Mouse (Mus musculus) heart, embryonic 12.5 days (tissue): ENCODE data around the gene Mrpl32. TPM values are rescaled to one million over a fixed set of nuclear protein-coding genes. Genes with fewer than 3 reads are reported as not detected.

Source experiments
- ATAC-seq: fragments of 200-750 bp; cut with Nextera tagmentation; 2 replicates; pipeline ENCODE4 v1.8.0; 2017; ENCODE audit warnings: moderate TSS enrichment, moderate library complexity; ENCODE audit not compliant: insufficient number of reproducible peaks, low FRiP score
- H3K27ac ChIP-seq: fragments of 300-500 bp; sonication (generic); 2 replicates; pipeline ENCODE4 v1.5.1; 2016; ENCODE audit warnings: mild to moderate bottlenecking, moderate library complexity; ENCODE audit not compliant: poor library complexity, severe bottlenecking
- H3K27me3 ChIP-seq: fragments of 300-500 bp; sonication (generic); replicated peaks from 2 replicates; pipeline ENCODE4 v1.6.1; 2016; ENCODE audit warnings: mild to moderate bottlenecking, moderate library complexity
- H3K36me3 ChIP-seq: fragments of 300-500 bp; sonication (generic); 2 replicates; pipeline ENCODE4 v1.6.1; 2016; ENCODE audit warnings: mild to moderate bottlenecking, moderate library complexity
- H3K4me1 ChIP-seq: fragments of 300-500 bp; sonication (generic); replicated peaks from 2 replicates; pipeline ENCODE4 v1.6.1; 2016; ENCODE audit warnings: mild to moderate bottlenecking
- H3K4me2 ChIP-seq: fragments of 300-500 bp; sonication (generic); 2 replicates; pipeline ENCODE4 v1.6.1; 2016; ENCODE audit warnings: mild to moderate bottlenecking, moderate library complexity
- H3K4me3 ChIP-seq: fragments of 300-500 bp; sonication (generic); 2 replicates; pipeline ENCODE4 v1.5.1; 2016; ENCODE audit warnings: mild to moderate bottlenecking
- H3K9ac ChIP-seq: fragments of 300-500 bp; sonication (generic); 2 replicates; pipeline ENCODE4 v1.6.1; 2016; ENCODE audit warnings: mild to moderate bottlenecking, moderate library complexity
- H3K9me3 ChIP-seq: fragments of 300-500 bp; sonication (generic); replicated peaks from 2 replicates; pipeline ENCODE4 v1.6.1; 2016; ENCODE audit warnings: mild to moderate bottlenecking, moderate library complexity
- WGBS: fragments of 180-500 bp; shearing (Covaris S2); methylation state at CpG from one replicate; pipeline ENCODE4 v1.1.7; 2016; 5-methylcytosine and 5-hydroxymethylcytosine counted together
- polyA plus RNA-seq: library from polyadenylated mRNA; unstranded; fragments of >200 nt; fragmentation: Nextera tagmentation; extraction: Ambion mirVana; gene quantifications from 2 replicates; pipeline ENCODE4 v1.2.1, GENCODE M21; 2016

The Mrpl32 gene
- polyA plus RNA-seq, 1 experiment from 2014 or later = 120 TPM

GRCm38 (mm10) chr13:14561336-14561735, 51.6 kb downstream of the Mrpl32 start:
- no peak overlapping the region for H3K4me3 ChIP-seq
- no peak overlapping the region for H3K27ac ChIP-seq
- no peaks in the 10 kb centered on the region for H3K4me1 ChIP-seq
- no peaks in the 10 kb centered on the region for H3K9me3 ChIP-seq
- no peaks in the 10 kb centered on the region for H3K27me3 ChIP-seq
- no peaks in the 10 kb centered on the region for H3K36me3 ChIP-seq
- no peak overlapping the region for H3K4me2 ChIP-seq
- ATAC-seq = no peak
- WGBS = 71% methylated on average over 1 of the region's 1 CpGs
- no peak overlapping the region for H3K9ac ChIP-seq

Other genes starting within 250 kb of the Mrpl32 start
- 0.37 and 0.72 TPM in 2 replicates for gene Hecw1, start 89.9 kb downstream of the Mrpl32 start, polyA plus RNA-seq
- 132 and 137 TPM in 2 replicates for gene Psma2, start 75 bp upstream of the Mrpl32 start, polyA plus RNA-seq
- 18.4 and 18.6 TPM in 2 replicates for gene AW209491, start 17.0 kb upstream of the Mrpl32 start, polyA plus RNA-seq